Mouse (Mus musculus) common myeloid progenitor, adult 5-6 weeks (primary cell): ENCODE measurements at regions not wholly inside any gene's neighbourhood (a gene's known extent, or its start where the extent isn't known, plus 50 kb on each side); places are given as distances from the start of the nearest gene placed in this dataset.
A peak's percentile ranks its signal among the peaks of the same experiment; 100 is the strongest.

Experiments used
- ATAC-seq: replicated peaks from 2 replicates; pipeline ENCODE4 v1.8.0; 2016; ENCODE audit warnings: low read depth, mild to moderate bottlenecking, moderate TSS enrichment, inconsistent platforms; ENCODE audit not compliant: poor library complexity, severe bottlenecking

GRCm38 (mm10) chr3:120217710-120218109 is 433.4 kb upstream of the Ptbp2 start:
- no peak for ATAC-seq

- ATAC-seq = no peak
Measured at GRCm38 (mm10) chr3:120214616-120215250, 430.5 kb upstream of the Ptbp2 start.

GRCm38 (mm10) chr3:120199403-120199802 is 415.1 kb upstream of the Ptbp2 start:
- no peak for ATAC-seq

GRCm38 (mm10) chr3:120194501-120194900 is 410.2 kb upstream of the Ptbp2 start:
- no peak for ATAC-seq

GRCm38 (mm10) chr3:120192439-120193326 is 408.4 kb upstream of the Ptbp2 start:
- 0 out of 2 replicates have a peak, but pooled peaks have one; percentile 42 for ATAC-seq

- no peak for ATAC-seq
Measured at GRCm38 (mm10) chr3:120189606-120190005, 405.3 kb upstream of the Ptbp2 start.

GRCm38 (mm10) chr3:120180931-120181610 is 396.8 kb upstream of the Ptbp2 start:
- ATAC-seq = no peak

GRCm38 (mm10) chr3:120175632-120176031 is 391.4 kb upstream of the Ptbp2 start:
- ATAC-seq = no peak
